Mouse (Mus musculus) neutrophil, adult 5-6 weeks (primary cell): Measurements from ENCODE around the gene Klhdc7b. TPM values are rescaled to one million over a fixed set of nuclear protein-coding genes. Genes with fewer than 3 reads are reported as not detected.
"Not testable (repeated sequence)": the region's sequence is repeated elsewhere in the genome, so short reads cannot be mapped to it uniquely, and the experiment has no call there.

ENCODE experiments used
- ATAC-seq: fragments of 151-379, 151-347 bp; 2 replicates; pipeline ENCODE4 v1.8.0; 2017; ENCODE audit warnings: mild to moderate bottlenecking, moderate TSS enrichment; ENCODE audit not compliant: insufficient number of reproducible peaks, poor library complexity, low FRiP score, severe bottlenecking; ENCODE audit errors: extremely low read depth
- total RNA-seq: library from RNA; stranded (forward); fragments of 200-1000 nt; gene quantifications from 2 replicates; pipeline ENCODE4 v1.2.3, GENCODE M21; 2017

Klhdc7b gene
- total RNA-seq, 1 experiment from 2014 or later, result not detected

GRCm38 (mm10) chr15:89415282-89415681 lies 30.6 kb downstream of the Klhdc7b start:
- no peak for ATAC-seq

DNA sequence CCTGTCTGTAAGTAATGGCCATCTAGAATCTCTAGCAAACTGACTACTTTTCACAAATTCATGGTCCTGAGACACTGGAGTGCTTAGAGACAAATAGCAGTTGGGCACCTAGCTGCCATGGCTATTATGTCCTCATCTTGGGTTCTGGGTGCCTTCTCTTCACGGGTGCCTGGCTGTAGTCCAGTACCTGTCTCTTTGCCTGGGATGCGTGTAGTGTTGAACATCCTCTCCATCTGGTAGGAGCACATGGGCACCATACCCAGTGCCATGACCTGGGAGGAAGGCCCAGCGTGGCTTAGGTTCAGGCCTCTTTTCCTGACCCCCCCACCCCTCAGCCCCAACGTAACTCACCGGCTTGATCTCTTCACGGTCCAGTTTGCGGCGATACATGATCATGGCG lies 37.2 kb downstream of the Klhdc7b start:
- no peak for ATAC-seq

DNA sequence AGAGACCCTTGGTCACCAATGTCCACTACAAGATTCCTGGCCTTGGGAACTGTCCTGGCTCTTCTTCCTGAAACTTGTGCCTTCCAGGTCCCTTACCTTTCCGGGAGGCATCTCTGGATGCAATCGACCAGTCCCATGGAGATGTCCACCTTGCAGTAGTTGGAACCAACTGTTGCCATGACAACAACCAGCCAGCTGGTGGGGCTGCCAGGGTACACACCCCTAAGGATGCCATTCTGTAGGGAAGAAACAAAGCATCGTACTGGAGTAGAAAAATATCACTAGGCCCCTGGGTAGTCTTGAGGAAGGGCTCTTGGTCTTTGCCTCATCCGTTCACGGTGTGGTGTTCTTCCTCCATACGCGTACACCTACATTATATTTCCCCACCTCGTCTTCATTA lies 39.9 kb downstream of the Klhdc7b start:
- ATAC-seq, result no peak

GRCm38 (mm10) chr15:89425711-89426121 lies 41.0 kb downstream of the Klhdc7b start, which contains the start of gene Cpt1b:
Gene Cpt1b, minus strand, starts transcription at chr15:89425863.
- ATAC-seq, result no peak

DNA sequence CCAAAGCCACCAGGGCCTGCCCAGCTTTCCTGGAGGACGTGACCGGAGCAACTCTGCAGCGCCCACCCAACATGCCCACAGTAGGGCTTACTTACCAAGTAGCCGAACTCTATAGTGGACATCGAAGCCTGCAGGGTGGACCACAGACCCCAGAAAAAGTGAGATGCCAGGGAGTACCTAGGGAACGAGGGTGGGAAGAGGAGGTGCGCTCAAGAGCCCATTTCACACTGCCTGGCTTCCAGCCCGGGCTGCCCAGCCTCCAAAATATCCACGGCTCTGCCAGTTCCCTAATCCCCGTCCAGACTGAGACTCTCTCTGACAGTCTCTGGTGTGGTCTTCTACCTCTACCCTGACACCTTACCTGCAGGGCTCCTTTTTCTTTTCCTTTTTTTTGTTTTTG lies 42.0 kb downstream of the Klhdc7b start:
- ATAC-seq, result no peak

- ATAC-seq, result no peak
These were observed 43.5 kb downstream of the Klhdc7b start for GRCm38 (mm10) chr15:89428136-89428790.

DNA sequence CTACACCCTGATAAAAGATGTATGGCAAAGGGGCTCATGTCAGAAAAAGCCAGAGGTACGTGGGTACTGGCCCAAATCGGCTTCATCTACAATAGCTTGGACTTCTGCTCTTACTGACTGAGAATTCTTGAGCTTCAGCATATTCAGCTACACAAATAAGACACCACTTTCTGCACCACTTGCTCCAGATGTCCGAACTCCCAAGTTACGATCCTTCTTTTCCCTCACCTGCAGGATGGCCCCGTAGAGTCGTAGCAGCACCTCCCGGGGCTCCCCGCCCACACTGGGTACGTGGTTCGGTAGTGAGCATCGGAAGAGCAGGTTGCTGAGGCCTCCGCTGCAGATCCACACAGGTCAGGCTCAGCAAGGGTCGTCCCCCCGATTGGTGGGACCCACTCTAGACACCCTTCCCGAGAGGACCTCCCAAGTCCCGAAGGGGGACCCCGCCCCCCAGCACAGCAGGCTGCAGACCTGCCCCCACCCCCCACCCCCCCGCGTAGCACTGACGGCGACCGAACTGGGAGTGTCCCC lies 44.2 kb downstream of the Klhdc7b start:
- no peak for ATAC-seq

GRCm38 (mm10) chr15:89429352-89430221 lies 44.9 kb downstream of the Klhdc7b start, which contains the start of the genes C730034F03Rik, Gm44502 and Chkb:
Gene C730034F03Rik, plus strand, starts transcription at chr15:89429589.
Gene Gm44502, minus strand, starts transcription at chr15:89429696.
Gene Chkb, minus strand, starts transcription at chr15:89429908.
- peak; percentile 78 for ATAC-seq

GRCm38 (mm10) chr15:89430341-89430740 lies 45.6 kb downstream of the Klhdc7b start:
- ATAC-seq, result no peak

GRCm38 (mm10) chr15:89430771-89431170 lies 46.1 kb downstream of the Klhdc7b start:
- not testable (repeated sequence) for ATAC-seq

GRCm38 (mm10) chr15:89431271-89431670 lies 46.6 kb downstream of the Klhdc7b start:
- ATAC-seq, result no peak

DNA sequence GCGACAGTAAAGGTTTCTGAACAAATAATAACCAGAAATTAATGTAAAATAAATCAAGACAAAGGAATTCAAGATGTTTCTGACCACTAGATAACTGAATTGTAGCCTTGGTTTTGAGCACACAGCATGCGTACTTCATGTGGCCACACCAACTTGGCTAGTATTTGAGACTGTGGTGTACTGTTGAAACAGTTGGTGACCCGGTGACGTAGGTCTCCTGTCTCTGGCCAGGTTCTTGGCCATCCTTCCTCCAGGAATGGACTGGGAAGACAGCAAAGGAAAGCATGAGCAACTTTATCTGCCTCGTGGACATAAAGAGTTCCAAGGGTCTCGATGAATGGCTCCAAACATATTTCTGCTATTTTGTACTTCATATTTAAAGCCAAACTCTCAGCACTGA lies 47.1 kb downstream of the Klhdc7b start:
- no peak for ATAC-seq

GRCm38 (mm10) chr15:89432946-89433345 lies 48.2 kb downstream of the Klhdc7b start:
- no peak for ATAC-seq

- ATAC-seq, result no peak
These were observed 49.4 kb downstream of the Klhdc7b start for GRCm38 (mm10) chr15:89434136-89434535.

DNA sequence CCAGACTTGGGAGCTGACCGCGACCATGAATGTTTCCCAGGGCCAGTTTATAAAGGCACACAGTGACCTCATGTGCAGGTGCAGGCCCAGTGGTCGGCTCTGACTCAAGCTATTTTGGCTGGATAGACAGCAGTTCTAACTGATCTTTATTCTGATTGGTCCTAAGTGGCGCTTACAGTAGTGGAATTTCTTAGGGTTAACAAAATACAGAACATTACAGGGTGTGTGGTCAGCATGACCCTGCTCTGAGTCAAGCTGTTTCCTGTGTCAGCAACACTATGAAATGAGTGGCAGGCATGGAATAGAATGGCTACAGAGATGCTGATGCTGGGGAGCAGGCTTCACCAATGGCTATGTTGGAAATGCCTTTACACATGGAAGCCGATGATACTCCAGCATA lies 51.2 kb downstream of the Klhdc7b start:
- no peak for ATAC-seq

Other genes starting within 250 kb of the Klhdc7b start
- 6.9 and 9.0 TPM in 2 replicates for gene Mapk12, start 244.2 kb upstream of the Klhdc7b start, total RNA-seq
- 47.4 and 48.7 TPM in 2 replicates for gene Mapk11, start 235.3 kb upstream of the Klhdc7b start, total RNA-seq
- gene Plxnb2, start 204.1 kb upstream of the Klhdc7b start, total RNA-seq, result 15.7 and 18.9 TPM in 2 replicates
- gene Dennd6b, start 188.4 kb upstream of the Klhdc7b start, total RNA-seq, result 14.3 and 14.5 TPM in 2 replicates
- gene Ppp6r2, start 173.4 kb upstream of the Klhdc7b start, total RNA-seq, result 40.1 and 41.9 TPM in 2 replicates
- 116 and 134 TPM in 2 replicates for gene Sbf1, start 69.6 kb upstream of the Klhdc7b start, total RNA-seq
- not detected in 2 replicates for gene Adm2, start 62.2 kb upstream of the Klhdc7b start, total RNA-seq
- not detected in 2 replicates for gene Miox, start 50.5 kb upstream of the Klhdc7b start, total RNA-seq
- gene Lmf2, start 29.3 kb upstream of the Klhdc7b start, total RNA-seq, result 30.7 and 41.3 TPM in 2 replicates
- gene Ncaph2, start 29.2 kb upstream of the Klhdc7b start, total RNA-seq, result 75.0 and 93.6 TPM in 2 replicates
- gene Sco2, start 11.1 kb upstream of the Klhdc7b start, total RNA-seq, result 5.4 and 7.2 TPM in 2 replicates
- gene Tymp, start 7.9 kb upstream of the Klhdc7b start, total RNA-seq, result 0.23 and 0.86 TPM in 2 replicates
- gene Odf3b, start 5.6 kb upstream of the Klhdc7b start, total RNA-seq, result not detected in 2 replicates
- gene Syce3, start 25.6 kb downstream of the Klhdc7b start, total RNA-seq, result not detected in 2 replicates
- 6.3 and 6.8 TPM in 2 replicates for gene Cpt1b, start 40.9 kb downstream of the Klhdc7b start, total RNA-seq
- 32.0 TPM in 2 replicates for gene C730034F03Rik, start 44.7 kb downstream of the Klhdc7b start, total RNA-seq
- gene Gm44502, start 44.8 kb downstream of the Klhdc7b start, total RNA-seq, result 1.1 and 1.3 TPM in 2 replicates
- gene Chkb, start 45.0 kb downstream of the Klhdc7b start, total RNA-seq, result 108 and 124 TPM in 2 replicates
- gene Mapk8ip2, start 69.0 kb downstream of the Klhdc7b start, total RNA-seq, result not detected in 2 replicates
- gene Arsa, start 92.5 kb downstream of the Klhdc7b start, total RNA-seq, result 13.3 and 14.2 TPM in 2 replicates
- 0.37 TPM in 1 of 2 replicates, not detected in the other for gene Shank3, start 114.7 kb downstream of the Klhdc7b start, total RNA-seq
- gene Acr, start 183.4 kb downstream of the Klhdc7b start, total RNA-seq, result not detected in 2 replicates
- 1.7 TPM in 1 of 2 replicates, not detected in the other for gene Rabl2, start 207.0 kb downstream of the Klhdc7b start, total RNA-seq